2 mouse cellular contexts compared by ENCODE assay signal in genomic region chr17:47490791-47491190, GRCm38 (mm10).
TF ChIP-seq lines count a peak whose summit lies in the region.

No protein-coding gene starts in this region.

TF ChIP-seq in CH12.LX, 34 proteins besides CTCF, POLR2A, EP300 and RAD21:
- no peak for TF ChIP-seq KAT2A (IDR thresholded peaks at IDR 0.05; ENCODE audit: insufficient replicate concordance, low read length)
- TF ChIP-seq MAX (IDR thresholded peaks at IDR 0.05; ENCODE audit: low read length): no peak
- no peak for TF ChIP-seq IRF4 (IDR thresholded peaks at IDR 0.05; ENCODE audit: low read depth, low read length)
- TF ChIP-seq ZC3H11A (IDR thresholded peaks at IDR 0.05; ENCODE audit: low read depth, low read length): no peak
- TF ChIP-seq GABPA (IDR thresholded peaks at IDR 0.05; ENCODE audit: insufficient replicate concordance, low read depth, low read length): no peak
- no peak for TF ChIP-seq POLR2AphosphoS2 (IDR thresholded peaks at IDR 0.05; ENCODE audit: low read depth, low read length)
- TF ChIP-seq ELF1 (IDR thresholded peaks at IDR 0.05; ENCODE audit: low read depth, low read length): no peak
- TF ChIP-seq MXI1 (IDR thresholded peaks at IDR 0.05; ENCODE audit: low read depth, low read length): no peak
- TF ChIP-seq MAZ (IDR thresholded peaks at IDR 0.05; ENCODE audit: low read depth, low read length): no peak
- no peak for TF ChIP-seq UBTF (IDR thresholded peaks at IDR 0.05; ENCODE audit: low read depth, low read length)
- no peak for TF ChIP-seq USF1 (IDR thresholded peaks at IDR 0.05; ENCODE audit: low read depth, low read length)
- TF ChIP-seq MYC (IDR thresholded peaks at IDR 0.05; ENCODE audit: low read depth, low read length): no peak
- TF ChIP-seq CHD1 (IDR thresholded peaks at IDR 0.05; ENCODE audit: low read depth, low read length): no peak
- TF ChIP-seq SMC3 (IDR thresholded peaks at IDR 0.05; ENCODE audit: low read depth, low read length): no peak
- TF ChIP-seq BHLHE40 (IDR thresholded peaks at IDR 0.05; ENCODE audit: low read depth, low read length): no peak
- no peak for TF ChIP-seq ZKSCAN1 (IDR thresholded peaks at IDR 0.05; ENCODE audit: borderline replicate concordance, low read depth, low read length)
- no peak for TF ChIP-seq NRF1 (IDR thresholded peaks at IDR 0.05; ENCODE audit: low read depth, low read length)
TF ChIP-seq in CH12.LX: peak in this region for 0.

TF ChIP-seq in MEL, 35 proteins besides CTCF, POLR2A, EP300 and RAD21:
- no peak for TF ChIP-seq TAL1 (IDR thresholded peaks at IDR 0.05; ENCODE audit: low read length)
